In the genomic region with DNA sequence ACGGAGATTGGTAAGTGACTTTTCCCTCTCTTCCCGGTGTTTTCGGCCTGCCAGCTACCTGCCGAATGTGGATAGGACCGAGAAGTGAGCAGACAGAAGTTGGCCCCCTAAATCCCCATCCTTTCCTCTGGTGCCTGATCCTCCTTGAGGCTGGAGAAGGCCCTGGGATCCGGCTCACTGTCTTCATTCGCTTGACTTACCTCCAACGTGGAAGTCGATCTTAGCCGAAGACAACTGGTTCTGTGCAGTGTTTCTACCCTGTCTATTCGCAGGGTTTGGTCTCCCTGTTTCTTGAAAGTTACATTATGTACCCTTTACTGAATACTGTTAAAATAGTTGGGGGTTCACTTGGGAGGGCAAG, we compare ENCODE assay signal across 8 mouse cellular contexts. TPM values are rescaled to one million over a fixed set of nuclear protein-coding genes. Genes with fewer than 3 reads are reported as not detected.
DNase-seq lines count a peak whose midpoint lies in the region; ATAC-seq and TF ChIP-seq lines count a peak whose summit lies in the region.

No protein-coding gene starts in this region.

- under 1% methylated on average over 11 of the region's 11 CpGs for WGBS in heart, postnatal 0 days
- under 1% methylated on average over 11 of the region's 11 CpGs for WGBS in hindbrain, embryonic 14.5 days
- under 1% methylated on average over 11 of the region's 11 CpGs for WGBS in midbrain, embryonic 13.5 days

- TF ChIP-seq EP300 in heart, postnatal 0 days (IDR thresholded peaks at IDR 0.05; ENCODE audit: low read depth) = no peak

- intact Hi-C loops in left cerebral cortex, postnatal 14 days (cut with DNase I) = loop anchor here (10.0 kb wide), 1 partner anchor 1049 kb away; no protein-coding TSS in a partner anchor

- no peaks in the 10 kb centered on the region for H3K4me1 ChIP-seq in heart, postnatal 0 days (ENCODE audit: control insufficient read depth, insufficient read depth)
- H3K4me1 ChIP-seq in bone marrow macrophage, adult 2 months (ENCODE audit: control insufficient read depth, insufficient read depth, low read length) = peaks cover 2% of the 10 kb centered on the region; the same call in 1 of the 2 replicates
- peaks cover 7% of the 10 kb centered on the region for H3K4me1 ChIP-seq in hindbrain, embryonic 14.5 days (replicated peaks; ENCODE audit: control insufficient read depth, insufficient read depth, low read length)
- H3K4me1 ChIP-seq in midbrain, embryonic 13.5 days (replicated peaks) = peaks cover 7% of the 10 kb centered on the region

- no peaks in the 10 kb centered on the region for H3K9me3 ChIP-seq in heart, postnatal 0 days (replicated peaks; ENCODE audit: control insufficient read depth, low read length)
- H3K9me3 ChIP-seq in hindbrain, embryonic 14.5 days (ENCODE audit: control insufficient read depth, low read length) = no peaks in the 10 kb centered on the region
- no peaks in the 10 kb centered on the region for H3K9me3 ChIP-seq in midbrain, embryonic 13.5 days

- peak overlapping the region; percentile 84 for H3K9ac ChIP-seq in heart, postnatal 0 days (replicated peaks; ENCODE audit: low read depth, low read length)
- peak overlapping the region; percentile 88 for H3K9ac ChIP-seq in hindbrain, embryonic 14.5 days
- peak overlapping the region; percentile 92 for H3K9ac ChIP-seq in midbrain, embryonic 13.5 days (replicated peaks)

- H3K27me3 ChIP-seq in heart, postnatal 0 days (ENCODE audit: control insufficient read depth, insufficient read depth, low read length) = no peaks in the 10 kb centered on the region
- no peaks in the 10 kb centered on the region for H3K27me3 ChIP-seq in hindbrain, embryonic 14.5 days (ENCODE audit: control insufficient read depth, insufficient read depth, low read length)
- no peaks in the 10 kb centered on the region for H3K27me3 ChIP-seq in midbrain, embryonic 13.5 days

- peak overlapping the region; percentile 100 for H3K4me3 ChIP-seq in heart, postnatal 0 days (ENCODE audit: low read depth, low read length)
- peak overlapping the region; percentile 72 for H3K4me3 ChIP-seq in bone marrow macrophage, adult 2 months (ENCODE audit: insufficient read depth, low read length)
- H3K4me3 ChIP-seq in hindbrain, embryonic 14.5 days (replicated peaks; ENCODE audit: low read length) = peak overlapping the region; percentile 93
- peak overlapping the region; percentile 98 for H3K4me3 ChIP-seq in midbrain, embryonic 13.5 days (replicated peaks)

- H3K27ac ChIP-seq in heart, postnatal 0 days (ENCODE audit: low read depth) = peak overlapping the region; percentile 92
- no peak overlapping the region for H3K27ac ChIP-seq in bone marrow macrophage, adult 2 months (ENCODE audit: insufficient read depth, low read depth, low read length)
- peak overlapping the region; percentile 91 for H3K27ac ChIP-seq in hindbrain, embryonic 14.5 days
- H3K27ac ChIP-seq in midbrain, embryonic 13.5 days = peak overlapping the region; percentile 93

- no peaks in the 10 kb centered on the region for H3K36me3 ChIP-seq in heart, postnatal 0 days (replicated peaks; ENCODE audit: control insufficient read depth, insufficient read depth, low read length)
- H3K36me3 ChIP-seq in hindbrain, embryonic 14.5 days (replicated peaks; ENCODE audit: control insufficient read depth, insufficient read depth) = no peaks in the 10 kb centered on the region
- no peaks in the 10 kb centered on the region for H3K36me3 ChIP-seq in midbrain, embryonic 13.5 days

- H3K4me2 ChIP-seq in heart, postnatal 0 days (ENCODE audit: low read depth, low read length) = peak overlapping the region; percentile 74
- H3K4me2 ChIP-seq in hindbrain, embryonic 14.5 days (replicated peaks) = peak overlapping the region; percentile 77
- peak overlapping the region; percentile 68 for H3K4me2 ChIP-seq in midbrain, embryonic 13.5 days (replicated peaks)

- no peak for TF ChIP-seq CTCF in heart, postnatal 0 days (IDR thresholded peaks at IDR 0.05; ENCODE audit: low read depth)
- no peak for TF ChIP-seq CTCF in bone marrow macrophage, adult 2 months (IDR thresholded peaks at IDR 0.05; ENCODE audit: low read depth, low read length)

- TF ChIP-seq POLR2A in bone marrow macrophage, adult 2 months (IDR thresholded peaks at IDR 0.05; ENCODE audit: borderline replicate concordance, low read depth, low read length) = no peak

- no peak for DNase-seq in heart, postnatal 0 days (ENCODE audit: low spot score)
- DNase-seq in heart, adult 18-20 months = no peak
- no peak for DNase-seq in hindbrain, embryonic 14.5 days (ENCODE audit: low spot score)
- no peak for DNase-seq in left cerebral cortex, postnatal 14 days (ENCODE audit: low spot score in 2 of 2)
- no peak for DNase-seq in right cerebral cortex, adult 2 months (ENCODE audit: low spot score in 2 of 2)
- DNase-seq in retina, postnatal 1 day = no peak

- peak; percentile 31 for ATAC-seq in heart, postnatal 0 days (ENCODE audit: insufficient read depth, low read depth)
- peak; percentile 82 for ATAC-seq in hindbrain, embryonic 14.5 days (ENCODE audit: low FRiP score)
- ATAC-seq in midbrain, embryonic 13.5 days = peak; percentile 85

RNA-seq across cellular contexts. Expression of a gene that starts 0.3 kb away (rescaled TPM):
- total RNA-seq in heart, postnatal 0 days (2014; rRNA removed; ENCODE audit: low replicate concordance) = 0.53 and 3.2 TPM in 2 replicates
- 4.7 and 5.7 TPM in 2 replicates for polyA plus RNA-seq in heart, postnatal 0 days (2015; fragmentation: Nextera tagmentation; extraction: Ambion mirVana)
- total RNA-seq in heart, adult 18-20 months (2021) = 1 to 10 TPM; 5.0 TPM
- polyA plus RNA-seq in bone marrow macrophage, adult 2 months (2012; ENCODE audit: insufficient read depth, insufficient read length, missing spikeins) = 2.8 and 3.3 TPM in 2 replicates
- 13.7 and 15.1 TPM in 2 replicates for polyA plus RNA-seq in hindbrain, embryonic 14.5 days (2014; fragmentation: Nextera tagmentation; extraction: Ambion mirVana)
- polyA plus RNA-seq in midbrain, embryonic 13.5 days (2015; fragmentation: Nextera tagmentation; extraction: Ambion mirVana) = 9.9 and 11.7 TPM in 2 replicates
- total RNA-seq in left cerebral cortex, postnatal 14 days (2021) = 10 to 100 TPM; 23.0 to 25.7 TPM

RNA-seq across cellular contexts. Expression of a gene that starts 0.3 kb away (rescaled TPM):
- total RNA-seq in heart, postnatal 0 days (2014; rRNA removed; ENCODE audit: low replicate concordance) = 3.6 and 5.3 TPM in 2 replicates
- 25.3 and 26.6 TPM in 2 replicates for polyA plus RNA-seq in heart, postnatal 0 days (2015; fragmentation: Nextera tagmentation; extraction: Ambion mirVana)
- 10 to 100 TPM; 25.0 to 26.8 TPM for total RNA-seq in heart, adult 18-20 months (2021)
- 7.2 and 8.0 TPM in 2 replicates for polyA plus RNA-seq in bone marrow macrophage, adult 2 months (2012; ENCODE audit: insufficient read depth, insufficient read length, missing spikeins)
- polyA plus RNA-seq in hindbrain, embryonic 14.5 days (2014; fragmentation: Nextera tagmentation; extraction: Ambion mirVana) = 29.9 and 35.5 TPM in 2 replicates
- 37.1 and 39.4 TPM in 2 replicates for polyA plus RNA-seq in midbrain, embryonic 13.5 days (2015; fragmentation: Nextera tagmentation; extraction: Ambion mirVana)
- 10 to 100 TPM; 21.3 to 24.0 TPM for total RNA-seq in left cerebral cortex, postnatal 14 days (2021)

Comparison
In these comparisons a context has a peak if more than half of its experiments do, and no peak if none do; other contexts are left out.
1. ATAC-seq: peak in every context shown above with its lines; median percentile 85 in midbrain, embryonic 13.5 days; 82 in hindbrain, embryonic 14.5 days; 31 in heart, postnatal 0 days.